Mouse (Mus musculus): ENCODE measurements around the gene Rangrf.
"Not testable (repeated sequence)": the region's sequence is repeated elsewhere in the genome, so short reads cannot be mapped to it uniquely, and the experiment has no call there.

Gene Rangrf

DNA sequence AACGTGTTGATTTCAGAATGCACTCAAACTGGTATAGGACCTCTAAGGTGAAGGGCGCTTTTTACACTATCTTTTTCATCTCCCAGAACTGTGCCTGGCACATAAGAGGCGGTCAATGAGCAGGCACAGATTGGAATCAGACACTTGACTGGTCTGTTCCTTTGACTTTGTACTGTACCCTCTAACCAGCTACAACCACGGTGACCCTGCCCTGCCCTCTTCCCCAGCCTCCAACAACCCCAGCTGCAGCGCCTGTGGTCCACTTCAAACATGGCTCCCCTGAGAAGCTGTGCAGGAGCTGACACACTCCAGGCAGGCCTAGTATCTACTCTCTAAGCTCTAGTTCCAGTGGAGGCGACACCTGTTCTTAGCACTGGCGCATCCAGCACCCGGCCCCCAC is 32.3 kb downstream of the Rangrf start:
- DNase-seq, result no peak

- no peak for DNase-seq
Measured at GRCm38 (mm10) chr11:68940516-68940915, 34.5 kb downstream of the Rangrf start.

DNA sequence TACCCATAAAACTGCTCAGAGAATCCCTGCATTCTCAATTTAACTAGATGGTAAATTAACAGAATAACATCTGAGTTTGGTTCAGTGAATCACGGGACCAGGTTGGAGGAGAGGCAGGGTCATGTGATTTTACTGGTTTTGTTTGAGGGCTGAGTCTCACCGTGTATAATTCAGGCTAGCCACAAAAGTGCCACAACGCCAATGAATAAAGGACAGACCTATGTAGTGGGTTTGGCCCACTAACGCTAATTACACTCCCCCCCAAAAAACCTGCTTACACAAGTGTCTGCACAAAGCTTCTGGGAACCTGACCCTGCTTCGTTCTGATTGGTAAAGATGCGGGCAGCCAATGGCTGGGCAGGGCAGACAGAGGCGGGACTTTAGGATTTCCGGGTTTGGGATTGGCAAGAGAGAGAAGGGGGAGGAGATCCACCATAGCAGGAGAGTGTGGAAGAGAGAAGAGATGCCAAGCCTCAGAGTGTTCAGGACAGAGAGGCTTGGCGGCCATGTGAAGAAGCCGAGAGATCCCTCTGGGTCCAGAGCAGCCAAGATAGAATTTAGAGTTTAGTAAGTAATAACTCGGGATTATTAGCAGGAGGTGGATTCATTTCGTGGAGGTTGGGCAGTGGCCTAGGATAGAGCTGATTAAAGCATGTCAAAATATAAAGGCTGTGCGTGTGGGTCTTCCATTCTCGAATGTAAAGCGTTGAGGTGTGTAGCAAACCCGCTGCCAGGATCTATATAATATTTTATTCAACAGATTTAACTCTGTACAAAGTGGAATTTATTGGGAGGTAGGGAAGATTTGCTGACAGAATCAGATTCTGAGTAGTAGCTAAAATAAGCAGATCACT is 35.3 kb downstream of the Rangrf start:
- DNase-seq, result peak; percentile 66

- DNase-seq, result not testable (repeated sequence)
Measured at GRCm38 (mm10) chr11:68936951-68937350, 38.0 kb downstream of the Rangrf start.

GRCm38 (mm10) chr11:68933885-68934507 is 41.0 kb downstream of the Rangrf start:
- DNase-seq, result no peak

DNA sequence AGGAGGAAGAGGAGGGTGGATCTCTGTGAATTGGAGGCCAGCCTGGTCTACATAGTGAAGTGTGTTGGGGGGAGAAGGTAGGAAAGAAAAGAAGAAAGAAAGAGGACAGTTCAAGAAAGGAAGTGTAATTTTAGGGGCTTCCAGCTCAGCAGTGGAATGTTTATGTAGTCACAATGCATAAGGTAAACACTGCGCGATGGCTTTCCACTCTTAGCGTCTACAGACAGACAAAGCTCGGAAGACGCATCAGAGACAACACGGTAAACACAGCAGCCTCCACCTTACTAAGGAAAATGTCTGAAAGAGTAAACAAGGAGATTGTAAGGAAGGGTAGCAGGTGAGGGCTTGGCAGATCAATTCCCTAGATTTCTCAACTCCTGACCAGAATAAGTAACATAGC is 45.0 kb downstream of the Rangrf start:
- no peak for DNase-seq

- DNase-seq, result no peak
Measured at GRCm38 (mm10) chr11:68926981-68927380, 48.0 kb downstream of the Rangrf start, which contains the start of gene Odf4. Odf4 (minus strand) TSS chr11:68927081.

DNA sequence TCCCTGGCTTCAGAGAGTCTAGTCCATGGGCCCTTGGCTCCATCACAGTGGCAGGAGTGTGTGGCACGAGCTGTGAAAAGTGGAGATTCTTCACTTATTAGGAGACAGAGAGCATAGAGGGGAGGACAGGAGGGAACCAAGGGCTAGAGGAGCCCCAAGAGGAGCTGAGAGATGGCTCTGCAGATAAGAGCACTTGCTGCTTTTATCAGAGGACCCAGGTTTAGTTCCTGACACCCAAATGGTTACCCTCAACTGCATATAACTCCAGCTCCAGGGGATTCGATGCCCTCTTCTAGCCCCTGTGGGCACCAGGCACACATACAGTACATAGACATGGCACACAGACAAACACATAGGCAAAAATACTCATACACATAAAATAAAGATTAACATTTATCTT is 50.2 kb downstream of the Rangrf start:
- no peak for DNase-seq

DNA sequence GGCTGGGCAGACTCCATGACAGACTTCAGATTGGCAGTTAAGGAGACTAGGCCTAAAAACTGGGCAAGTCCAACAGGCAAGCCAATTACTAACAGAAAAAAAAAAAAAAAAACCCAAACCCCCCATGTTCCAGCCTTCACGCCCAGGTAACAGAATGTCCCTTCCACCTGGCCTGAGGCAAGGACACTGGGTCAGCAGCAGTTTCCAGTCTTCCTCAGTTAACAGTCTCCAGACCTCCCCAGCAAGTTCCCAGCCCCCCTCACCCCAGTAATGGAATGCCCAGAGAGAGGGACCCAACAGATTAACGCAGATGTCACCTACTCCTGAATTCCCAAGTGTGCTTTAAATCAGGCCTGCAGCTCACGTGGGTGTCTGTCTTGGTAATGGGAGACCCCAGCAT is 51.8 kb downstream of the Rangrf start:
- no peak for DNase-seq
